Mouse (Mus musculus) layer of hippocampus, postnatal 25 days (tissue): Measurements from ENCODE around the gene Hyal1. TPM values are rescaled to one million over a fixed set of nuclear protein-coding genes. Genes with fewer than 3 reads are reported as not detected.

ENCODE experiments used
- total RNA-seq, 2 experiments: library from RNA; stranded (reverse); gene quantifications; 2 replicates each; pipeline ENCODE4 v1.2.3; 2021

Hyal1 gene
- total RNA-seq, 2 experiments from 2014 or later = 6.4 to 8.0 TPM

Other genes with a start within 250 kb of the Hyal1 start
- 10 to 100 TPM; 16.5 to 18.2 TPM for gene Hemk1, start 238.6 kb upstream of the Hyal1 start, total RNA-seq
- 1 to 10 TPM; 2.1 to 2.3 TPM for gene 6430571L13Rik, start 236.3 kb upstream of the Hyal1 start, total RNA-seq
- gene Cacna2d2, start 177.3 kb upstream of the Hyal1 start, total RNA-seq = 10 to 100 TPM; 16.8 to 21.2 TPM
- 10 to 100 TPM; 38.1 to 41.0 TPM for gene Tmem115, start 43.0 kb upstream of the Hyal1 start, total RNA-seq
- gene Cyb561d2, start 34.7 kb upstream of the Hyal1 start, total RNA-seq = 10 to 100 TPM; 16.4 to 18.5 TPM
- gene Nprl2, start 34.7 kb upstream of the Hyal1 start, total RNA-seq = 10 to 100 TPM; 42.4 to 44.9 TPM
- 1 to 10 TPM; 4.7 to 5.2 TPM for gene Zmynd10, start 29.6 kb upstream of the Hyal1 start, total RNA-seq
- 10 to 100 TPM; 16.1 to 16.3 TPM for gene Rassf1, start 25.4 kb upstream of the Hyal1 start, total RNA-seq
- 10 to 100 TPM; 71.1 to 76.0 TPM for gene Tusc2, start 13.7 kb upstream of the Hyal1 start, total RNA-seq
- gene Hyal2, start 9.0 kb upstream of the Hyal1 start, total RNA-seq = 10 to 100 TPM; 13.2 to 17.8 TPM
- gene Naa80, start 2.0 kb downstream of the Hyal1 start, total RNA-seq = 10 to 100 TPM; 11.3 to 13.3 TPM
- gene Hyal3, start 3.9 kb downstream of the Hyal1 start, total RNA-seq = 1 to 10 TPM; 1.4 to 1.9 TPM
- gene Ifrd2, start 10.7 kb downstream of the Hyal1 start, total RNA-seq = 10 to 100 TPM; 11.8 to 16.8 TPM
- gene Sema3b, start 32.3 kb downstream of the Hyal1 start, total RNA-seq = 1 to 10 TPM; 2.2 to 2.7 TPM
- gene Gnai2, start 58.4 kb downstream of the Hyal1 start, total RNA-seq = 100 to 1,000 TPM; 208 to 223 TPM
- 10 to 100 TPM; 57.8 to 66.2 TPM for gene Slc38a3, start 92.6 kb downstream of the Hyal1 start, total RNA-seq
- not detected for gene Gnat1, start 102.8 kb downstream of the Hyal1 start, total RNA-seq
- 1 to 10 TPM; 2.9 to 4.2 TPM for gene Sema3f, start 133.5 kb downstream of the Hyal1 start, total RNA-seq
- 100 to 1,000 TPM; 117 to 159 TPM for gene Rbm5, start 194.1 kb downstream of the Hyal1 start, total RNA-seq